Mouse (Mus musculus) embryonic facial prominence, embryonic 12.5 days (tissue): Measurements from ENCODE around the gene Foxe3. TPM values are rescaled to one million over a fixed set of nuclear protein-coding genes. Genes with fewer than 3 reads are reported as not detected.

ENCODE experiments used
- ATAC-seq: fragments of 200-750 bp; cut with Nextera tagmentation; 2 replicates; pipeline ENCODE4 v1.8.0; 2017; ENCODE audit not compliant: insufficient number of reproducible peaks, insufficient read depth, low FRiP score, low TSS enrichment
- H3K27ac ChIP-seq: fragments of 300-500 bp; sonication (generic); 2 replicates; pipeline ENCODE4 v1.5.1; 2016; ENCODE audit warnings: mild to moderate bottlenecking
- H3K27me3 ChIP-seq: fragments of 300-500 bp; sonication (generic); 2 replicates; pipeline ENCODE4 v1.6.1; 2016; ENCODE audit warnings: mild to moderate bottlenecking, moderate library complexity
- H3K36me3 ChIP-seq: fragments of 300-500 bp; sonication (generic); 2 replicates; pipeline ENCODE4 v1.6.1; 2016; ENCODE audit warnings: mild to moderate bottlenecking
- H3K4me1 ChIP-seq: fragments of 300-500 bp; sonication (generic); 2 replicates; pipeline ENCODE4 v1.6.1; 2016
- H3K4me2 ChIP-seq: fragments of 300-500 bp; sonication (generic); replicated peaks from 2 replicates; pipeline ENCODE4 v1.6.1; 2016; ENCODE audit warnings: mild to moderate bottlenecking, moderate library complexity
- H3K4me3 ChIP-seq: fragments of 300-500 bp; sonication (generic); 2 replicates; pipeline ENCODE4 v1.5.1; 2016; ENCODE audit warnings: mild to moderate bottlenecking
- H3K9ac ChIP-seq: fragments of 300-500 bp; sonication (generic); 2 replicates; pipeline ENCODE4 v1.6.1; 2016; ENCODE audit warnings: mild to moderate bottlenecking, moderate library complexity
- H3K9me3 ChIP-seq: fragments of 300-500 bp; sonication (generic); 2 replicates; pipeline ENCODE4 v1.6.1; 2016; ENCODE audit warnings: mild to moderate bottlenecking, moderate library complexity
- WGBS: fragments of 180-500 bp; shearing (Covaris S2); methylation state at CpG from one replicate; pipeline ENCODE4 v1.1.7; 2016; 5-methylcytosine and 5-hydroxymethylcytosine counted together
- polyA plus RNA-seq: library from polyadenylated mRNA; unstranded; fragments of >200 nt; fragmentation: Nextera tagmentation; extraction: Ambion mirVana; gene quantifications from 2 replicates; pipeline ENCODE4 v1.2.1, GENCODE M21; 2016

The Foxe3 gene
- polyA plus RNA-seq, 1 experiment from 2014 or later = 1.5 TPM

GRCm38 (mm10) chr4:114945021-114945420, 19.2 kb upstream of the Foxe3 start:
- WGBS = 25% methylated on average over 5 of the region's 5 CpGs
- Histone ChIP-seq H3K4me1 (peaks cover 8% of the 10 kb centered on the region; the same call in 1 of the 2 replicates), H3K9ac (no peak overlapping the region), H3K4me2 (no peak overlapping the region), H3K36me3 (no peaks in the 10 kb centered on the region), H3K9me3 (no peaks in the 10 kb centered on the region), H3K27ac (no peak overlapping the region), H3K27me3 (peaks cover 40% of the 10 kb centered on the region), H3K4me3 (no peak overlapping the region)
- ATAC-seq = no peak

- 18% methylated on average over 8 of the region's 8 CpGs for WGBS
- H3K27ac ChIP-seq = no peak overlapping the region
Observed at GRCm38 (mm10) chr4:114942583-114942982, 16.8 kb upstream of the Foxe3 start.

GRCm38 (mm10) chr4:114942112-114942511, 16.3 kb upstream of the Foxe3 start:
- H3K9me3 ChIP-seq = no peaks in the 10 kb centered on the region
- H3K9ac ChIP-seq = no peak overlapping the region
- H3K36me3 ChIP-seq = no peaks in the 10 kb centered on the region
- no peak for ATAC-seq
- peaks cover 8% of the 10 kb centered on the region; the same call in 1 of the 2 replicates for H3K4me1 ChIP-seq
- no peak overlapping the region for H3K27ac ChIP-seq
- H3K4me2 ChIP-seq = no peak overlapping the region
- WGBS = 45% methylated on average over 4 of the region's 4 CpGs
- peaks cover 49% of the 10 kb centered on the region for H3K27me3 ChIP-seq
- no peak overlapping the region for H3K4me3 ChIP-seq

More at GRCm38 (mm10) chr4:114942583-114942982, 16.8 kb upstream of the Foxe3 start:
- Histone ChIP-seq H3K4me2 (no peak overlapping the region), H3K36me3 (no peaks in the 10 kb centered on the region), H3K4me3 (no peak overlapping the region), H3K27me3 (peaks cover 50% of the 10 kb centered on the region), H3K4me1 (peaks cover 8% of the 10 kb centered on the region; the same call in 1 of the 2 replicates), H3K9me3 (no peaks in the 10 kb centered on the region), H3K9ac (no peak overlapping the region)
- ATAC-seq = no peak

GRCm38 (mm10) chr4:114941311-114941710, 15.5 kb upstream of the Foxe3 start:
- H3K36me3 ChIP-seq = no peaks in the 10 kb centered on the region
- ATAC-seq = no peak
- no peak overlapping the region for H3K4me3 ChIP-seq
- H3K9ac ChIP-seq = no peak overlapping the region
- H3K27ac ChIP-seq = no peak overlapping the region
- H3K4me2 ChIP-seq = no peak overlapping the region
- 85% methylated on average over 4 of the region's 4 CpGs for WGBS
- peaks cover 8% of the 10 kb centered on the region; the same call in 1 of the 2 replicates for H3K4me1 ChIP-seq
- H3K27me3 ChIP-seq = peaks cover 41% of the 10 kb centered on the region
- no peaks in the 10 kb centered on the region for H3K9me3 ChIP-seq

- Histone ChIP-seq H3K36me3 (no peaks in the 10 kb centered on the region), H3K9ac (no peak overlapping the region), H3K9me3 (no peaks in the 10 kb centered on the region), H3K4me2 (no peak overlapping the region), H3K27ac (no peak overlapping the region), H3K27me3 (peaks cover 23% of the 10 kb centered on the region), H3K4me3 (no peak overlapping the region), H3K4me1 (peaks cover 7% of the 10 kb centered on the region; the same call in 1 of the 2 replicates)
- no peak for ATAC-seq
- WGBS = 19% methylated on average over 3 of the region's 3 CpGs
Observed at GRCm38 (mm10) chr4:114938248-114938647, 12.4 kb upstream of the Foxe3 start.

- H3K4me3 ChIP-seq = no peak overlapping the region
- H3K27me3 ChIP-seq = peaks cover 23% of the 10 kb centered on the region
- H3K27ac ChIP-seq = no peak overlapping the region
- H3K36me3 ChIP-seq = no peaks in the 10 kb centered on the region
- WGBS = 25% methylated on average over 4 of the region's 4 CpGs
- no peak for ATAC-seq
- no peak overlapping the region for H3K4me2 ChIP-seq
- no peaks in the 10 kb centered on the region for H3K9me3 ChIP-seq
- H3K9ac ChIP-seq = no peak overlapping the region
- H3K4me1 ChIP-seq = peaks cover 7% of the 10 kb centered on the region; the same call in 1 of the 2 replicates
Observed at GRCm38 (mm10) chr4:114937459-114938047, 11.7 kb upstream of the Foxe3 start.

- 86% methylated on average over 6 of the region's 6 CpGs for whole genome bisulfite sequencing
Observed at GRCm38 (mm10) chr4:114934188-114934587, 8.4 kb upstream of the Foxe3 start.

GRCm38 (mm10) chr4:114932747-114933146, 6.9 kb upstream of the Foxe3 start:
- Histone ChIP-seq H3K9ac (no peak overlapping the region), H3K9me3 (no peaks in the 10 kb centered on the region), H3K27me3 (peaks cover 43% of the 10 kb centered on the region), H3K4me3 (no peak overlapping the region), H3K36me3 (no peaks in the 10 kb centered on the region), H3K4me2 (no peak overlapping the region), H3K4me1 (0 out of 2 replicates have a peak, but pooled peaks cover 4% of the 10 kb centered on the region), H3K27ac (no peak overlapping the region)
- no peak for ATAC-seq
- WGBS = 65% methylated on average over 4 of the region's 4 CpGs

More at GRCm38 (mm10) chr4:114934188-114934587, 8.4 kb upstream of the Foxe3 start:
- ATAC-seq = no peak
- Histone ChIP-seq H3K27me3 (peaks cover 39% of the 10 kb centered on the region), H3K4me3 (no peak overlapping the region), H3K4me1 (0 out of 2 replicates have a peak, but pooled peaks cover 4% of the 10 kb centered on the region), H3K36me3 (no peaks in the 10 kb centered on the region), H3K27ac (no peak overlapping the region), H3K4me2 (no peak overlapping the region), H3K9ac (no peak overlapping the region), H3K9me3 (no peaks in the 10 kb centered on the region)

GRCm38 (mm10) chr4:114929155-114929554, 3.3 kb upstream of the Foxe3 start:
- H3K27ac ChIP-seq = no peak overlapping the region
- no peak overlapping the region for H3K9ac ChIP-seq
- no peaks in the 10 kb centered on the region for H3K36me3 ChIP-seq
- no peaks in the 10 kb centered on the region for H3K9me3 ChIP-seq
- H3K27me3 ChIP-seq = peaks cover 74% of the 10 kb centered on the region
- no peak for ATAC-seq
- 18% methylated on average over 15 of the region's 15 CpGs for WGBS
- no peak overlapping the region for H3K4me2 ChIP-seq
- no peak overlapping the region for H3K4me3 ChIP-seq
- H3K4me1 ChIP-seq = peaks cover 18% of the 10 kb centered on the region; the same call in 1 of the 2 replicates

GRCm38 (mm10) chr4:114924971-114925916, 569 bp downstream of the Foxe3 start:
- H3K27me3 ChIP-seq = peaks cover 78% of the 10 kb centered on the region
- no peak overlapping the region for H3K27ac ChIP-seq
- H3K4me1 ChIP-seq = peaks cover 14% of the 10 kb centered on the region; the same call in 1 of the 2 replicates
- no peaks in the 10 kb centered on the region for H3K36me3 ChIP-seq
- ATAC-seq = peak; percentile 24
- under 1% methylated on average over 124 of the region's 125 CpGs for WGBS
- no peaks in the 10 kb centered on the region for H3K9me3 ChIP-seq
- peak overlapping the region; percentile 44 for H3K4me3 ChIP-seq
- peak overlapping the region; percentile 76 for H3K4me2 ChIP-seq
- peak overlapping the region; percentile 40 for H3K9ac ChIP-seq

- Histone ChIP-seq H3K36me3 (no peaks in the 10 kb centered on the region), H3K9ac (no peak overlapping the region), H3K4me3 (no peak overlapping the region), H3K4me1 (peaks cover 12% of the 10 kb centered on the region; the same call in 1 of the 2 replicates), H3K9me3 (no peaks in the 10 kb centered on the region), H3K4me2 (no peak overlapping the region), H3K27me3 (peaks cover 57% of the 10 kb centered on the region), H3K27ac (no peak overlapping the region)
- WGBS = 53% methylated on average over 2 of the region's 2 CpGs
- ATAC-seq = no peak
Observed at GRCm38 (mm10) chr4:114917091-114917490, 8.7 kb downstream of the Foxe3 start.
